In genomic region chr19:46248991-46249390, GRCm38 (mm10) we compare ENCODE assay signal across 10 mouse cellular contexts. TPM values are rescaled to one million over a fixed set of nuclear protein-coding genes. Genes with fewer than 3 reads are reported as not detected.
DNase-seq lines count a peak whose midpoint lies in the region; TF ChIP-seq lines count a peak whose summit lies in the region.
"Had no signal": no experiment of that assay in that cellular context is flagged by ENCODE, and none has a peak within 500 bp of the region (broad histone marks: within the 10 kb centered on the region; RNA-seq: fewer than 3 reads in every experiment).

No protein-coding gene starts in this region.

- peak; percentile 66 for TF ChIP-seq CTCF in gastrocnemius, adult 2 months (IDR thresholded peaks at IDR 0.05)

- H3K4me3 ChIP-seq in gastrocnemius, adult 2 months, result no peak overlapping the region
- H3K4me3 ChIP-seq: embryonic facial prominence, embryonic 12.5 days; midbrain, embryonic 12.5 days had no signal

- H3K27ac ChIP-seq in gastrocnemius, adult 2 months, result peak overlapping the region; percentile 3; the same call in 1 of the 2 replicates
- H3K27ac ChIP-seq: embryonic facial prominence, embryonic 12.5 days; midbrain, embryonic 12.5 days had no signal

- DNase-seq in gastrocnemius, adult 2 months, result peak; percentile 64
- no peak for DNase-seq in gastrocnemius, postnatal 36 days
- peak; percentile 8 for DNase-seq in right cerebral cortex, postnatal 14 days
- DNase-seq in right cerebral cortex, adult 2 months (ENCODE audit: low spot score in 2 of 2), result no peak
- DNase-seq in cerebellum, postnatal 25 days, result peak; percentile 62 to 69
- DNase-seq in skeletal muscle tissue, adult 2 months (ENCODE audit: low read depth, low spot score), result peak; percentile 30
- no peak for DNase-seq in right cerebral cortex, postnatal 25 days
- DNase-seq in urinary bladder, adult 18-20 months (ENCODE audit: low spot score in 2 of 2), result no peak

- intact Hi-C loops in gastrocnemius, adult 2 months (cut with DNase I), result no loop called here
- intact Hi-C loops in gastrocnemius, postnatal 36 days (cut with DNase I), result no loop called here

RNA-seq across cellular contexts. Expression of gene Nfkb2, which starts 55.1 kb away (rescaled TPM):
- total RNA-seq in gastrocnemius, adult 2 months (2021), result 1 to 10 TPM; 8.2 to 8.5 TPM
- 1 to 10 TPM; 7.3 to 8.6 TPM for total RNA-seq in gastrocnemius, postnatal 36 days (2021)

Comparison
In these comparisons a context has a peak if more than half of its experiments do, and no peak if none do; other contexts are left out.
1. DNase-seq: peak in gastrocnemius, adult 2 months (single experiment), right cerebral cortex, postnatal 14 days (single experiment), cerebellum, postnatal 25 days (2 of 2) and skeletal muscle tissue, adult 2 months (single experiment); none in gastrocnemius, postnatal 36 days (0 of 2), right cerebral cortex, adult 2 months (0 of 2), right cerebral cortex, postnatal 25 days (single experiment) and urinary bladder, adult 18-20 months (0 of 2).